Mouse (Mus musculus): ENCODE measurements around the gene Tha1.

GRCm38 (mm10) chr11:117877917-117878745, 4.8 kb upstream of the Tha1 start:
- TF ChIP-seq CTCF (IDR thresholded peaks at IDR 0.05; ENCODE audit: extremely low read depth, insufficient read depth, low read length) (no peak), POLR2A (IDR thresholded peaks at IDR 0.05; ENCODE audit: extremely low read depth, insufficient read depth, low read length) (no peak)
